Mouse (Mus musculus) bone marrow, adult 2 months (tissue): ENCODE measurements around the gene Stxbp2. TPM values are rescaled to one million over a fixed set of nuclear protein-coding genes. Genes with fewer than 3 reads are reported as not detected.
A peak's percentile ranks its signal among the peaks of the same experiment; 100 is the strongest.
"Not testable (repeated sequence)": the region's sequence is repeated elsewhere in the genome, so short reads cannot be mapped to it uniquely, and the experiment has no call there.

Source experiments
- H3K27ac ChIP-seq: fragments of 200-500 bp; 2 replicates; pipeline ENCODE4 v1.5.1; 2012; ENCODE audit warnings: low read depth, mild to moderate bottlenecking, control low read depth, inconsistent platforms, low read length; ENCODE audit not compliant: control insufficient read depth, poor library complexity, insufficient read depth
- H3K4me1 ChIP-seq: fragments of 200-500 bp; 2 replicates; pipeline ENCODE4 v1.6.1; 2011; ENCODE audit warnings: low read length; ENCODE audit not compliant: control insufficient read depth, insufficient read depth
- H3K4me3 ChIP-seq: fragments of 200-500 bp; replicated peaks from 2 replicates; pipeline ENCODE3; 2011; ENCODE audit warnings: mild to moderate bottlenecking, low read depth, low read length, control low read depth; ENCODE audit not compliant: control insufficient read depth
- CTCF ChIP-seq: fragments of 200-500 bp; IDR thresholded peaks from 2 replicates; pipeline ENCODE4 v1.5.1; 2011; ENCODE audit warnings: low read length, control low read depth; ENCODE audit not compliant: control insufficient read depth, insufficient read depth
- POLR2A ChIP-seq: fragments of 200-500 bp; IDR thresholded peaks from 2 replicates; pipeline ENCODE4 v1.6.1; 2011; ENCODE audit warnings: low read depth, mild to moderate bottlenecking, control low read depth, low read length, borderline replicate concordance; ENCODE audit not compliant: control insufficient read depth
- WGBS: fragments of 180-500 bp; shearing (Covaris S2); methylation state at CpG from one replicate; pipeline ENCODE4 v1.1.7; 2018; 5-methylcytosine and 5-hydroxymethylcytosine counted together
- polyA plus RNA-seq: library from polyadenylated mRNA; stranded (reverse); fragments of >200 nt; gene quantifications from 2 replicates; pipeline ENCODE4 v1.2.4, GENCODE M21; 2011; ENCODE audit warnings: low replicate concordance; ENCODE audit not compliant: missing spikeins, insufficient read depth, insufficient read length

Stxbp2 gene
- polyA plus RNA-seq = 229 and 373 TPM in 2 replicates

- peak within 1 kb of the TSS; percentile 98 for H3K4me3 ChIP-seq
- no peaks in the 10 kb centered on the region; the same call in none of the 2 replicates for H3K4me1 ChIP-seq
- peak within 1 kb of the TSS; percentile 77 for H3K27ac ChIP-seq
- TF ChIP-seq POLR2A = peak; percentile 85; the same call in 1 of the 2 replicates
- no peak for TF ChIP-seq CTCF
- WGBS = 3% methylated on average over 47 of the region's 47 CpGs
These were observed at the start of gene Stxbp2 for GRCm38 (mm10) chr8:3630647-3631477. Stxbp2 (plus strand) TSS chr8:3630955.

- 83% methylated on average over 3 of the region's 3 CpGs for WGBS
- H3K27ac ChIP-seq, H3K4me1 ChIP-seq, H3K4me3 ChIP-seq: not testable (repeated sequence)
These were observed 48.8 kb upstream of the Stxbp2 start for GRCm38 (mm10) chr8:3581961-3582360.

- 82% methylated on average over 2 of the region's 2 CpGs for WGBS
- H3K4me1 ChIP-seq = no peaks in the 10 kb centered on the region; the same call in 1 of the 2 replicates
- TF ChIP-seq CTCF (no peak), POLR2A (no peak)
- no peak overlapping the region for H3K27ac ChIP-seq
- H3K4me3 ChIP-seq = no peak overlapping the region
These were observed 44.3 kb upstream of the Stxbp2 start for GRCm38 (mm10) chr8:3586452-3586851.

- H3K4me3 ChIP-seq = peak within 1 kb of the TSS; percentile 21
- 2% methylated on average over 7 of the region's 7 CpGs for WGBS
- H3K4me1 ChIP-seq = no peaks in the 10 kb centered on the region; the same call in 1 of the 2 replicates
- no peak for TF ChIP-seq CTCF
- TF ChIP-seq POLR2A = no peak
- peak within 1 kb of the TSS; percentile 21; the same call in 1 of the 2 replicates for H3K27ac ChIP-seq
These were observed 43.8 kb upstream of the Stxbp2 start, which contains the start of gene Camsap3 for GRCm38 (mm10) chr8:3586993-3587390. Camsap3 (plus strand) TSS chr8:3587293.

- Histone ChIP-seq H3K4me3 (peak overlapping the region; percentile 21), H3K27ac (peak overlapping the region; percentile 21; the same call in 1 of the 2 replicates), H3K4me1 (no peaks in the 10 kb centered on the region; the same call in 1 of the 2 replicates)
- WGBS = under 1% methylated on average over 77 of the region's 77 CpGs
- TF ChIP-seq CTCF (no peak), POLR2A (0 out of 2 replicates have a peak, but pooled peaks have one; percentile 13)
These were observed 43.1 kb upstream of the Stxbp2 start for GRCm38 (mm10) chr8:3587391-3588257.

GRCm38 (mm10) chr8:3588258-3588633 is 42.5 kb upstream of the Stxbp2 start:
- WGBS = 15% methylated on average over 11 of the region's 11 CpGs
- Histone ChIP-seq H3K4me1 (no peaks in the 10 kb centered on the region; the same call in 1 of the 2 replicates), H3K27ac (no peak overlapping the region), H3K4me3 (no peak overlapping the region)
- no peak for TF ChIP-seq POLR2A
- no peak for TF ChIP-seq CTCF

GRCm38 (mm10) chr8:3593470-3593869 is 37.3 kb upstream of the Stxbp2 start:
- no peak for TF ChIP-seq CTCF
- TF ChIP-seq POLR2A = no peak
- Histone ChIP-seq H3K4me1 (no peaks in the 10 kb centered on the region), H3K4me3 (no peak overlapping the region), H3K27ac (no peak overlapping the region)
- WGBS = 58% methylated on average over 3 of the region's 3 CpGs

- 89% methylated on average over 2 of the region's 2 CpGs for WGBS
- Histone ChIP-seq H3K4me3 (no peak overlapping the region), H3K27ac (no peak overlapping the region), H3K4me1 (no peaks in the 10 kb centered on the region)
- no peak for TF ChIP-seq POLR2A
- TF ChIP-seq CTCF = no peak
These were observed 36.3 kb upstream of the Stxbp2 start for GRCm38 (mm10) chr8:3594466-3594865.
